Mouse (Mus musculus) ovary, adult 10 weeks (tissue): Measurements from ENCODE around the gene Lrit3. TPM values are rescaled to one million over a fixed set of nuclear protein-coding genes. Genes with fewer than 3 reads are reported as not detected.

ENCODE experiments used
- polyA plus RNA-seq: library from polyadenylated mRNA; stranded (reverse); fragments of 350-450 nt; fragmentation: Illumina TruSeq; extraction: RNeasy Lipid Tissue Mini Kit (QIAGEN cat#74804); gene quantifications from one replicate; pipeline ENCODE4 v1.2.3, GENCODE M21; 2014

Lrit3 gene
- polyA plus RNA-seq: not detected

GRCm38 (mm10) chr3:129803765-129804164 is at the start of gene Lrit3:
TSS of gene Lrit3 (minus strand) at chr3:129804030.

GRCm38 (mm10) chr3:129835388-129835934 is 31.6 kb upstream of the Lrit3 start, which contains the start of gene Cfi:
TSS of gene Cfi (plus strand) at chr3:129835884.

DNA sequence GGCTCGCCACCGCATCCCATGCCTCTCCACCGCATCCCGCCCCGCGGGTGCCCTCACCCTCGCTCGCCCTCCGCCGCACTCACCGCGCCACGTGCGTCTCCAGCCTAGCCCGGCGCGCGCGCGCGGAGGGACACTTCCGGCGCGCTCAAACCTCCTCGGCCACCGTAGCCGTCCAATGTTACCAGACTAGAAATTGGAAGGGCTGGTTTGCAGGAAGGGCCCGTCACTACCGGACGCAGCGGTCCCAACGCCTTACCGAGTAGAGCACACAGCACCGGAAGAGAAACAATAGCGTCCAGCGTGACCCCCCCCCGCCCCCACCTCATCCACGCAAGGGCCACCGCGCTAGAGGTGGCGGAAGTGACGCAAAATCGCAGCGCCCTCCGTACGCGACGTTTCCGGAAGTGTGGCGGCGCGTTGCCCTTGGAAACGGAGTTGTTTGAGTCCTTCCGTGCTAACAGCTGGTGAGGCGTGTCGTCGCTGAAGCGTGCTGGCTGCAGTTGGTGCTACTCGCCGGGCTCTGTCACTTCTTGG is 27.3 kb upstream of the Lrit3 start, which contains the start of gene Gar1:
Gar1 (minus strand) TSS at position 362 of the 534 bp plus-strand sequence.

GRCm38 (mm10) chr3:129822206-129822775 is 18.5 kb upstream of the Lrit3 start, which contains the start of gene Rrh:
TSS of gene Rrh (minus strand) at chr3:129822587.

GRCm38 (mm10) chr3:129754650-129755604 is 48.9 kb downstream of the Lrit3 start, which contains the start of gene Egf:
TSS of gene Egf (minus strand) at chr3:129755316.

Other genes starting within 250 kb of the Lrit3 start
- 1.7 TPM for gene Egf, start 48.7 kb downstream of the Lrit3 start, polyA plus RNA-seq
- gene Rrh, start 18.6 kb upstream of the Lrit3 start, polyA plus RNA-seq: 0.34 TPM
- gene Gar1, start 27.4 kb upstream of the Lrit3 start, polyA plus RNA-seq: 110 TPM
- gene Cfi, start 31.9 kb upstream of the Lrit3 start, polyA plus RNA-seq: 4.7 TPM
- gene Pla2g12a, start 74.6 kb upstream of the Lrit3 start, polyA plus RNA-seq: 24.2 TPM
- gene Casp6, start 97.4 kb upstream of the Lrit3 start, polyA plus RNA-seq: 81.4 TPM
- gene Mcub, start 166.2 kb upstream of the Lrit3 start, polyA plus RNA-seq: 3.0 TPM